Mouse (Mus musculus) limb, embryonic 14.5 days (tissue): ENCODE measurements around the gene Gdf9. TPM values are rescaled to one million over a fixed set of nuclear protein-coding genes. Genes with fewer than 3 reads are reported as not detected.

Experiments used
- ATAC-seq: fragments of 200-750 bp; cut with Nextera tagmentation; 2 replicates; pipeline ENCODE4 v1.8.0; 2017; ENCODE audit warnings: low read depth, moderate number of reproducible peaks, moderate TSS enrichment; ENCODE audit not compliant: low FRiP score
- DNase-seq: peaks from one replicate; pipeline ENCODE4 v3.0.0-alpha.2; 2015; ENCODE audit warnings: low spot score
- H3K27ac ChIP-seq: fragments of 300-500 bp; sonication (generic); replicated peaks from 2 replicates; pipeline ENCODE4 v1.5.1; 2014; ENCODE audit warnings: low read depth, mild to moderate bottlenecking, low read length, moderate library complexity, mixed read lengths
- H3K27me3 ChIP-seq: fragments of 300-500 bp; sonication (generic); 2 replicates; pipeline ENCODE4 v1.6.1; 2014; ENCODE audit warnings: low read length, mixed read lengths; ENCODE audit not compliant: control insufficient read depth, insufficient read depth
- H3K36me3 ChIP-seq: fragments of 300-500 bp; sonication (generic); 2 replicates; pipeline ENCODE4 v1.6.1; 2014; ENCODE audit warnings: mild to moderate bottlenecking, low read length, moderate library complexity, mixed read lengths; ENCODE audit not compliant: control insufficient read depth, insufficient read depth
- H3K4me1 ChIP-seq: fragments of 300-500 bp; sonication (generic); 2 replicates; pipeline ENCODE4 v1.6.1; 2014; ENCODE audit warnings: antibody characterized with exemption, low read length, mixed read lengths; ENCODE audit not compliant: control insufficient read depth, insufficient read depth
- H3K4me2 ChIP-seq: fragments of 300-500 bp; sonication (generic); replicated peaks from 2 replicates; pipeline ENCODE4 v1.6.1; 2014; ENCODE audit warnings: low read depth, mild to moderate bottlenecking, low read length, moderate library complexity; ENCODE audit not compliant: severe bottlenecking
- H3K4me3 ChIP-seq: fragments of 300-500 bp; sonication (generic); replicated peaks from 2 replicates; pipeline ENCODE4 v1.5.1; 2014; ENCODE audit warnings: low read length
- H3K9ac ChIP-seq: fragments of 300-500 bp; sonication (generic); 2 replicates; pipeline ENCODE4 v1.6.1; 2014; ENCODE audit warnings: mild to moderate bottlenecking, low read depth, low read length, moderate library complexity; ENCODE audit not compliant: severe bottlenecking
- H3K9me3 ChIP-seq: fragments of 300-500 bp; sonication (generic); 2 replicates; pipeline ENCODE4 v1.6.1; 2016; ENCODE audit warnings: low read length; ENCODE audit not compliant: control insufficient read depth
- POLR2A ChIP-seq: fragments of 200-500 bp; IDR thresholded peaks from 2 replicates; pipeline ENCODE4 v1.8.0; 2012; ENCODE audit warnings: inconsistent platforms, mild to moderate bottlenecking, moderate library complexity, borderline replicate concordance; ENCODE audit not compliant: insufficient read depth, insufficient read length; ENCODE audit errors: extremely low read depth
- WGBS: fragments of 180-500 bp; shearing (Covaris S2); extraction: QIAGEN DNeasy Blood & Tissue Kit; methylation state at CpG from one replicate; pipeline ENCODE4 v1.1.7; 2014; 5-methylcytosine and 5-hydroxymethylcytosine counted together
- microRNA-seq: library from miRNA; unstranded; fragments of <30 nt; microRNA quantifications from one replicate; pipeline ENCODE4, GENCODE M21; 2016
- polyA plus RNA-seq, 2 experiments: library from polyadenylated mRNA; depleted of rRNA in 1 of 2; stranded (reverse) in 1 of 2; unstranded in 1 of 2; fragments of >200 nt; fragmentation: Nextera tagmentation in 1 of 2; extraction: Ambion mirVana in 1 of 2; gene quantifications; 2 replicates each; pipeline versions ENCODE4 v1.2.1 to v1.2.3; 2012 to 2014

Gene Gdf9
- polyA plus RNA-seq, 2 experiments: 1.8 to 2.6 TPM

DNA sequence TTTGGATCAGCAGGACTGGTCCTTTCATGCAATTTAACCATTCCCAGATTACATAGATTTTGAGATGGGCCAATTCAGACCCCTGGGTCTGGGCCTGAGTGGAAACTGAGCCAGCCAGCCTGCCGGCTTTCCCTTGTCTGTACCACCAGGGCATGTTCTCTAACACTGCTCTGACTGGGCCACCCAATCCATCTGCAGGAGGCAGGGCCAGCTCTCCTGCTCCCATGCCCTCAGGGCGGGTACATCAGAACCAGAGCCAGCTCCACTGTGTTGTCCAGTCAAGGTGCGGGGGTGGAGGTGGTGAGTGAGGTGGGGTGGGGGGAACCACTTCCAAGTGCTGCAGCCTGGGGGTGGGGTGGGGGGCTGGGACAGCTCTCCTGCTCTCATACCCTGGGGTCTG lies 55.5 kb downstream of the Gdf9 start:
- TF ChIP-seq POLR2A: no peak
- Histone ChIP-seq H3K9ac (no peak overlapping the region), H3K9me3 (no peaks in the 10 kb centered on the region), H3K4me2 (no peak overlapping the region), H3K27me3 (peaks cover 9% of the 10 kb centered on the region), H3K27ac (no peak overlapping the region), H3K4me1 (0 out of 2 replicates have a peak, but pooled peaks cover 6% of the 10 kb centered on the region), H3K36me3 (no peaks in the 10 kb centered on the region), H3K4me3 (no peak overlapping the region)
- 53% methylated on average over 3 of the region's 3 CpGs for WGBS
- ATAC-seq (no peak), DNase-seq (no peak)

DNA sequence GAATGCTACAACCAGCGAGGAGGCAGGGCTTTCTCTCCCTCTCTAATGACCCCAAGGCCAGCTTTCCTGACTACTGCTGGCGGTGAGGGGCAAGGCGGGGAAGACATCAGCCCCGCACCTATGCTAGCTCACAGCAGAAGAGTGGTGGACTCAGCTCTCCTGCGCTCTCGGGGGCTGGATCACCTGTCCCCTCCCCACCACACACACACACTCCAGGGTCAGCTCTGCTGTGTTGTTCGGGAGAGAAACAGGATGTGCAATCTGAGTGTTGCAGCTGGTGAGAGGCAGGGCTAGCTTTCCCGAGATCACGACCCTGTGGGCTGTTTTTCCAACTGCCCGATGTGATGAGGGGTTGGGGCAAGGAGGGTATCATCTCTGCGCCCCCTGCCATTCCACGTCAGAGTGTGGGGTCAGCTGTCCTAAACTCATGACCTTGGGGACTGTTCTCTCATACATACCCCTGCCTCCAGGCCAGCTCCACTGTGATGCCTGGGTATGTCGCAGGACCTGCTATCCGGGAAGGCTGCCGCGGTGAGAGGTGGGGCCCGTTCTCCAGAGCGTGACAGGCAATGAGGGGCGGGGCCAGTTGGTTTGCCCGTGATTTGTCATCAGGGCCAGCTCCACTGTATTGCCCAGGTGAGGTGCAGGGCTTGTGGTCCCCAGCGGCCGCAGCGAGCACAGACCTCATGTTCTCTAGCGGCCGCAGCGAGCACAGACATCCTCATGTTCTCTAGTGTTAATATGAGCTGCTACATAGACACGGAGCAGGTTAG lies 56.2 kb downstream of the Gdf9 start:
- ATAC-seq: no peak
- Histone ChIP-seq H3K9ac (no peak overlapping the region; the same call in 1 of the 2 replicates), H3K4me1 (0 out of 2 replicates have a peak, but pooled peaks cover 6% of the 10 kb centered on the region), H3K4me2 (peak overlapping the region; percentile 40), H3K4me3 (peak overlapping the region; percentile 23), H3K27ac (no peak overlapping the region), H3K36me3 (no peaks in the 10 kb centered on the region), H3K9me3 (no peaks in the 10 kb centered on the region), H3K27me3 (peaks cover 7% of the 10 kb centered on the region; the same call in 1 of the 2 replicates)
- no peak for DNase-seq
- WGBS: 9% methylated on average over 27 of the region's 27 CpGs
- TF ChIP-seq POLR2A: no peak

Small RNA genes within 50 kb of the gene (microRNA-seq; reads per million reads assigned to microRNA genes)
- not detected for gene Mir6920

Other genes starting within 250 kb of the Gdf9 start
- gene Hspa4, start 130.6 kb upstream of the Gdf9 start, polyA plus RNA-seq (2012; rRNA removed): 47.8 and 62.6 TPM in 2 replicates
- 78.5 and 79.9 TPM in 2 replicates for gene Hspa4, start 130.6 kb upstream of the Gdf9 start, polyA plus RNA-seq (2014; fragmentation: Nextera tagmentation; extraction: Ambion mirVana)
- 15.0 and 15.4 TPM in 2 replicates for gene Zcchc10, start 106.3 kb upstream of the Gdf9 start, polyA plus RNA-seq (2012; rRNA removed)
- 19.4 and 20.4 TPM in 2 replicates for gene Zcchc10, start 106.3 kb upstream of the Gdf9 start, polyA plus RNA-seq (2014; fragmentation: Nextera tagmentation; extraction: Ambion mirVana)
- gene Aff4, start 80.2 kb upstream of the Gdf9 start, polyA plus RNA-seq (2012; rRNA removed): 32.7 and 34.3 TPM in 2 replicates
- gene Aff4, start 80.2 kb upstream of the Gdf9 start, polyA plus RNA-seq (2014; fragmentation: Nextera tagmentation; extraction: Ambion mirVana): 60.6 and 66.3 TPM in 2 replicates
- gene Leap2, start 7.9 kb upstream of the Gdf9 start, polyA plus RNA-seq (2012; rRNA removed): not detected in 2 replicates
- not detected in 2 replicates for gene Leap2, start 7.9 kb upstream of the Gdf9 start, polyA plus RNA-seq (2014; fragmentation: Nextera tagmentation; extraction: Ambion mirVana)
- 190 and 230 TPM in 2 replicates for gene Uqcrq, start 192 bp upstream of the Gdf9 start, polyA plus RNA-seq (2012; rRNA removed)
- 490 and 554 TPM in 2 replicates for gene Uqcrq, start 192 bp upstream of the Gdf9 start, polyA plus RNA-seq (2014; fragmentation: Nextera tagmentation; extraction: Ambion mirVana)
- gene Gm10447, start 26.1 kb downstream of the Gdf9 start, polyA plus RNA-seq (2012; rRNA removed): 0.41 and 0.83 TPM in 2 replicates
- 0.08 TPM in 1 of 2 replicates, not detected in the other for gene Gm10447, start 26.1 kb downstream of the Gdf9 start, polyA plus RNA-seq (2014; fragmentation: Nextera tagmentation; extraction: Ambion mirVana)
- 7.1 and 9.1 TPM in 2 replicates for gene Shroom1, start 26.2 kb downstream of the Gdf9 start, polyA plus RNA-seq (2012; rRNA removed)
- 3.9 and 6.2 TPM in 2 replicates for gene Shroom1, start 26.2 kb downstream of the Gdf9 start, polyA plus RNA-seq (2014; fragmentation: Nextera tagmentation; extraction: Ambion mirVana)
- gene Gm9837, start 39.5 kb downstream of the Gdf9 start, polyA plus RNA-seq (2012; rRNA removed): not detected in 2 replicates
- gene Gm9837, start 39.5 kb downstream of the Gdf9 start, polyA plus RNA-seq (2014; fragmentation: Nextera tagmentation; extraction: Ambion mirVana): not detected in 2 replicates
- not detected in 2 replicates for gene Gm9945, start 49.1 kb downstream of the Gdf9 start, polyA plus RNA-seq (2012; rRNA removed)
- gene Gm9945, start 49.1 kb downstream of the Gdf9 start, polyA plus RNA-seq (2014; fragmentation: Nextera tagmentation; extraction: Ambion mirVana): not detected in 2 replicates
- gene Sowaha, start 49.3 kb downstream of the Gdf9 start, polyA plus RNA-seq (2012; rRNA removed): 0.16 and 0.19 TPM in 2 replicates
- 0.22 and 0.30 TPM in 2 replicates for gene Sowaha, start 49.3 kb downstream of the Gdf9 start, polyA plus RNA-seq (2014; fragmentation: Nextera tagmentation; extraction: Ambion mirVana)
- 104 and 110 TPM in 2 replicates for gene Sept8, start 88.2 kb downstream of the Gdf9 start, polyA plus RNA-seq (2012; rRNA removed)
- 50.4 and 51.6 TPM in 2 replicates for gene Sept8, start 88.2 kb downstream of the Gdf9 start, polyA plus RNA-seq (2014; fragmentation: Nextera tagmentation; extraction: Ambion mirVana)
- gene Kif3a, start 136.4 kb downstream of the Gdf9 start, polyA plus RNA-seq (2012; rRNA removed): 37.1 and 38.3 TPM in 2 replicates
- 63.7 and 78.4 TPM in 2 replicates for gene Kif3a, start 136.4 kb downstream of the Gdf9 start, polyA plus RNA-seq (2014; fragmentation: Nextera tagmentation; extraction: Ambion mirVana)
- gene Il4, start 187.6 kb downstream of the Gdf9 start, polyA plus RNA-seq (2012; rRNA removed): 0.23 and 0.49 TPM in 2 replicates
- 3.2 and 3.6 TPM in 2 replicates for gene Il4, start 187.6 kb downstream of the Gdf9 start, polyA plus RNA-seq (2014; fragmentation: Nextera tagmentation; extraction: Ambion mirVana)
- gene Il13, start 203.7 kb downstream of the Gdf9 start, polyA plus RNA-seq (2012; rRNA removed): 0.19 and 0.27 TPM in 2 replicates
- gene Il13, start 203.7 kb downstream of the Gdf9 start, polyA plus RNA-seq (2014; fragmentation: Nextera tagmentation; extraction: Ambion mirVana): not detected in 2 replicates